Mouse (Mus musculus) embryonic fibroblast, embryonic 13.5 days (primary cell): ENCODE measurements at regions not wholly inside any gene's neighbourhood (a gene's known extent, or its start where the extent isn't known, plus 50 kb on each side); places are given as distances from the start of the nearest gene placed in this dataset.

ENCODE experiments used
- CTCF ChIP-seq: IDR thresholded peaks from 2 replicates; pipeline ENCODE4 v1.5.1; 2011; ENCODE audit warnings: mild to moderate bottlenecking, control low read depth, low read length, moderate library complexity, borderline replicate concordance; ENCODE audit not compliant: insufficient read depth
- POLR2A ChIP-seq: IDR thresholded peaks from 2 replicates; pipeline ENCODE4 v1.6.1; 2011; ENCODE audit warnings: low read depth, mild to moderate bottlenecking, control low read depth, low read length, moderate library complexity

- TF ChIP-seq POLR2A (no peak), CTCF (no peak)
Observed at GRCm38 (mm10) chr17:84869074-84869722, 78.6 kb upstream of the Lrpprc start.
